Mouse (Mus musculus): ENCODE results near the gene Mad2l1bp. TPM values are rescaled to one million over a fixed set of nuclear protein-coding genes. Genes with fewer than 3 reads are reported as not detected.

Mad2l1bp gene
- polyA plus RNA-seq, 1 experiment from 2014 or later = 30.9 TPM

- H3K9ac ChIP-seq = no peak overlapping the region
- H3K36me3 ChIP-seq (ENCODE audit: poor library complexity, severe bottlenecking) = peaks cover 69% of the 10 kb centered on the region
- no peak overlapping the region for H3K4me3 ChIP-seq
- WGBS = 91% methylated on average over 10 of the region's 10 CpGs
- H3K27ac ChIP-seq = no peak overlapping the region
- H3K27me3 ChIP-seq = no peaks in the 10 kb centered on the region
- no peak for ATAC-seq
- H3K4me2 ChIP-seq = no peak overlapping the region
- H3K4me1 ChIP-seq = no peaks in the 10 kb centered on the region
- H3K9me3 ChIP-seq (replicated peaks) = no peaks in the 10 kb centered on the region
Observed at GRCm38 (mm10) chr17:46119641-46120040, 33.7 kb downstream of the Mad2l1bp start.

- no peak for ATAC-seq
- H3K4me3 ChIP-seq = no peak overlapping the region
- no peak overlapping the region for H3K4me2 ChIP-seq
- no peak overlapping the region for H3K9ac ChIP-seq
- 74% methylated on average over 4 of the region's 4 CpGs for WGBS
- no peaks in the 10 kb centered on the region for H3K9me3 ChIP-seq (replicated peaks)
- H3K4me1 ChIP-seq = no peaks in the 10 kb centered on the region
- peaks cover 60% of the 10 kb centered on the region for H3K36me3 ChIP-seq (ENCODE audit: poor library complexity, severe bottlenecking)
- no peak overlapping the region for H3K27ac ChIP-seq
- H3K27me3 ChIP-seq = no peaks in the 10 kb centered on the region
Observed at GRCm38 (mm10) chr17:46118423-46118850, 34.9 kb downstream of the Mad2l1bp start.

DNA sequence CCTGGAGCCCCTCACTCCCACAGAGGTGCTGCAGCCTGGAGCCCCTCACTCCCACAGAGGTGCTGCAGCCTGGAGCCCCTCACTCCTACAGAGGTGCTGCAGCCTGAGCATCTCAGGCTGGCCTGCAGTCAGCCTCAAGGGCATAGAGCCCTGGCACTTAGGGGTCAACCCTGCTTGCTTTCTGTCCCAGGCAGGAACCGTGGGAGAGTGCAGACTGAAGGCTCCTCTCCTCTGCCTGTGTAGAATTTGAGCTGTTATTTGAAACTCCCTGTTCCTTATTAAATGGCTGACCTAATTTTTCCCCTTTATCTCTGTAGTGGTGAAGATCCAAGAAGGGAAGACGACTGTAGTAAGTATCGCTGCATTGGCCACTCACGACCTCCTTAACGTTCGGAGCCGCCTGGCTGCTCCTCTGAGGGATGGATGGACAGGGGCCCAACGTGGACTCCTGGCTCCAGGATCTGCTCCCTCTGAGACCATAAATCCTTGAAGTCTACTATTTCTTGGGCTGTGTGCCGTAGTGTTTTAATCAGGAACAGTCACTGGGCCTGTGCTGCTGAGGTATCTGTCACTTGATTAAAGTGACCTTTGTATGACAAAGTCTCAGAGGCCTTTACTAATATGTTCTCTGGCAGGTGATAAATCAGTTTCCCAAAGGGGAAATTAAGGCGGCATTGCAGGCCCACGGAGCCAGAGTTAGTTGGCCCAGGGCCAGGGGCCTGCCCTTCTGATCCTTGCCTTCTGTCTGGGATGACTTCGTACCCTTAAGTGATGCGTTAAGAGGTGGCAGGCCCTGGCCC lies 35.5 kb downstream of the Mad2l1bp start:
- Histone ChIP-seq H3K4me1 (no peaks in the 10 kb centered on the region), H3K9me3 (replicated peaks) (no peaks in the 10 kb centered on the region), H3K4me3 (no peak overlapping the region), H3K4me2 (no peak overlapping the region), H3K27me3 (no peaks in the 10 kb centered on the region), H3K27ac (no peak overlapping the region), H3K36me3 (ENCODE audit: poor library complexity, severe bottlenecking) (peaks cover 56% of the 10 kb centered on the region), H3K9ac (no peak overlapping the region)
- WGBS = 92% methylated on average over 13 of the region's 13 CpGs
- ATAC-seq = no peak

DNA sequence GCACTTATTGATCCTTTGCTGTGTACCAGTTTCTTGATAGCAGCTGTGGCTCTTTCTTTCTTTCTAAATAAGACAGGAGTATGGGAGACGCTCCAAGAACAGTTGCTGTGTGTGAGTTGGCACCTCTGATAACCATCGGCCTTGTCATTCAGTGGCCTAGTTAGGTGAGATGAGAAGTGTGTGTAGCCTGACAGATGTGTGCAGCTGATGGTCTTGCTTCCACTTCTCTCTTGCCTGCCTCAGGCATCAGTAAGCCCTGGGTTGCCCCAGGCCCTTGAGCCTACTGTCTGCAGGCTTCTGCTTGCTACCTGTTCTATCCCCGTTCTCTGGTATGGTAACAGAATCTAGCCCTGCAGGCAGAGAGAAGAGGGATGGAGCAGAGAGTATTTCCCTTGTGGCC lies 36.5 kb downstream of the Mad2l1bp start:
- H3K27me3 ChIP-seq = no peaks in the 10 kb centered on the region
- H3K9ac ChIP-seq = no peak overlapping the region
- no peaks in the 10 kb centered on the region for H3K9me3 ChIP-seq (replicated peaks)
- no peak overlapping the region for H3K27ac ChIP-seq
- no peak for ATAC-seq
- H3K36me3 ChIP-seq (ENCODE audit: poor library complexity, severe bottlenecking) = peaks cover 47% of the 10 kb centered on the region
- WGBS = 93% methylated on average over 3 of the region's 3 CpGs
- H3K4me1 ChIP-seq = peaks cover 5% of the 10 kb centered on the region; the same call in 1 of the 2 replicates
- no peak overlapping the region for H3K4me2 ChIP-seq
- H3K4me3 ChIP-seq = no peak overlapping the region

DNA sequence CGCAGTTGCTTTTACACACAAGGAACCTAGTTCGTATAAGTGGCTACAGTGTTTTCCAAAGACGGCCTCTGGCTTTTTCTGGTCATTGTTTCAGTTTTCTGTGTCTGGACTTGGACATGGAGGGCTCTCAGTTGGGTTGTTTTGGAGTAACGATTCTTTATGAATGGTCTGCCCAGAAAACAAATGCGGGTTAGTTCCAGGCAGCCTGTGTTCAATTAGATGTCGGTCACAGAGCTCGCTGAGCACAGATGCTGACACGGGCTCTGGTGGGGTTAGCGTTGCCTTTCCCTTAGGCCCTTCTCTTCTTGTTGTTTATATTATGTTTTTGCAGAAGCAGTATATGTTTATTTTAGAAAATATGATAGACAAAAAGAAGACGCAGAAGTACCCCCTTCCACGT lies 37.2 kb downstream of the Mad2l1bp start:
- Histone ChIP-seq H3K4me3 (no peak overlapping the region), H3K36me3 (ENCODE audit: poor library complexity, severe bottlenecking) (peaks cover 43% of the 10 kb centered on the region), H3K4me2 (no peak overlapping the region), H3K9me3 (replicated peaks) (no peaks in the 10 kb centered on the region), H3K9ac (no peak overlapping the region), H3K4me1 (peaks cover 11% of the 10 kb centered on the region), H3K27ac (no peak overlapping the region), H3K27me3 (no peaks in the 10 kb centered on the region)
- WGBS = 84% methylated on average over 11 of the region's 11 CpGs
- ATAC-seq = no peak

DNA sequence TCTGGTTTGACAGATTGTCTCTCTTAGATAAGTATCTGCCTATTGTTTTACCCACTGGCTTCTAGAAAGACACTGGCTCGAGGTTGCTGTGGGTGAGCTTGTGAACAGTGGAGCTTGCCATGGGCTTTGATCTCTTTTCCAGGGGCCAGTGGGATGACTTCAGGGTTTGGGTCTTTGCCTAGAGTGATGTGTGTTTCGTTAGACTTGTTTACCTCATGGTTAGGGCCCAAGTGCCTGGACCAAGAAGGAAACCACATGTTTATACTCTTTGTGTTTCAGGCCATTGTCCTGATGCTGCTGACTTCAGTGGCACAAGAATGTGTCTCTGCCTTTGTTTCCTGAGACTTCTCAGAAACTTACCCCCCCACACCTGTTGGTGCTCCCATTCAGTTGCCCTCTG lies 37.9 kb downstream of the Mad2l1bp start:
- Histone ChIP-seq H3K9me3 (replicated peaks) (no peaks in the 10 kb centered on the region), H3K4me2 (no peak overlapping the region), H3K4me1 (peaks cover 11% of the 10 kb centered on the region), H3K4me3 (no peak overlapping the region), H3K9ac (no peak overlapping the region), H3K27ac (no peak overlapping the region), H3K27me3 (no peaks in the 10 kb centered on the region), H3K36me3 (ENCODE audit: poor library complexity, severe bottlenecking) (peaks cover 42% of the 10 kb centered on the region)
- 71% methylated on average over 2 of the region's 2 CpGs for WGBS
- no peak for ATAC-seq

- Histone ChIP-seq H3K9ac (peak within 1 kb of the TSS; percentile 67), H3K4me1 (peaks cover 11% of the 10 kb centered on the region), H3K4me2 (peak within 1 kb of the TSS; percentile 77), H3K36me3 (ENCODE audit: poor library complexity, severe bottlenecking) (peaks cover 5% of the 10 kb centered on the region), H3K27me3 (peaks cover 20% of the 10 kb centered on the region), H3K9me3 (replicated peaks) (no peaks in the 10 kb centered on the region), H3K4me3 (peak within 1 kb of the TSS; percentile 63), H3K27ac (peak within 1 kb of the TSS; percentile 71)
- ATAC-seq = peak; percentile 99
- WGBS = 6% methylated on average over 38 of the region's 38 CpGs
Observed at GRCm38 (mm10) chr17:46110402-46111289, 42.7 kb downstream of the Mad2l1bp start, which contains the start of gene Mrps18a. Mrps18a (plus strand) TSS chr17:46110986.

- no peaks in the 10 kb centered on the region for H3K9me3 ChIP-seq (replicated peaks)
- no peak overlapping the region for H3K4me3 ChIP-seq
- no peak for ATAC-seq
- peaks cover 20% of the 10 kb centered on the region for H3K27me3 ChIP-seq
- no peak overlapping the region for H3K27ac ChIP-seq
- 82% methylated on average over 4 of the region's 4 CpGs for WGBS
- H3K4me2 ChIP-seq = no peak overlapping the region
- H3K36me3 ChIP-seq (ENCODE audit: poor library complexity, severe bottlenecking) = peaks cover 1% of the 10 kb centered on the region; the same call in 1 of the 2 replicates
- H3K9ac ChIP-seq = no peak overlapping the region
- peaks cover 11% of the 10 kb centered on the region for H3K4me1 ChIP-seq
Observed at GRCm38 (mm10) chr17:46108286-46108685, 45.1 kb downstream of the Mad2l1bp start.

DNA sequence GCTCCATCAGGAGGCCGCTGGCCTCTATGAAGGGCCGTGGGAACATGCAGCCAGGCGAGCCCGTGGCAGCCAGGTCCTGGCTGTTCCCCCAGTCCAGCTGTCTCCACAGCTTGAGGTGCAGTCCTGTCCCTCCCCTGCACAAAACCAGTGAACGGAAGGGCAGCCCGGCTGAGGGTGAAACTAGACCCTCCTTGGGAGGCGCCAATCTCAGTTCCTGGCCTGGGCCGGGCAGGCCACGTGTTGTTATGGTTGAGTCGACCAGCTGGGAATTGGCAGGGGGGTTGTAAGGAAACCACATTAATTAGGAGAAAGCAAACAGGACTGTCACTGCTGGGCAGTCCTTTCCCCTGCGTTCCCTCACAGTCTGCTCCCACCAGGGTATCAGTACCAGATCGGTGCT lies 48.9 kb downstream of the Mad2l1bp start:
- WGBS = 58% methylated on average over 12 of the region's 12 CpGs
- H3K27me3 ChIP-seq = peaks cover 16% of the 10 kb centered on the region
- no peak overlapping the region for H3K4me3 ChIP-seq
- H3K4me1 ChIP-seq = no peaks in the 10 kb centered on the region
- H3K9me3 ChIP-seq (replicated peaks) = no peaks in the 10 kb centered on the region
- no peak for ATAC-seq
- no peak overlapping the region for H3K9ac ChIP-seq
- no peak overlapping the region for H3K4me2 ChIP-seq
- no peaks in the 10 kb centered on the region for H3K36me3 ChIP-seq (ENCODE audit: poor library complexity, severe bottlenecking)
- H3K27ac ChIP-seq = no peak overlapping the region

- Histone ChIP-seq H3K4me3 (no peak overlapping the region), H3K4me2 (no peak overlapping the region), H3K9ac (no peak overlapping the region), H3K27me3 (peaks cover 5% of the 10 kb centered on the region; the same call in 1 of the 2 replicates), H3K27ac (no peak overlapping the region), H3K4me1 (no peaks in the 10 kb centered on the region), H3K9me3 (replicated peaks) (no peaks in the 10 kb centered on the region), H3K36me3 (ENCODE audit: poor library complexity, severe bottlenecking) (no peaks in the 10 kb centered on the region)
- no peak for ATAC-seq
- WGBS = 40% methylated on average over 8 of the region's 8 CpGs
Observed at GRCm38 (mm10) chr17:46102608-46103159, 50.7 kb downstream of the Mad2l1bp start.

DNA sequence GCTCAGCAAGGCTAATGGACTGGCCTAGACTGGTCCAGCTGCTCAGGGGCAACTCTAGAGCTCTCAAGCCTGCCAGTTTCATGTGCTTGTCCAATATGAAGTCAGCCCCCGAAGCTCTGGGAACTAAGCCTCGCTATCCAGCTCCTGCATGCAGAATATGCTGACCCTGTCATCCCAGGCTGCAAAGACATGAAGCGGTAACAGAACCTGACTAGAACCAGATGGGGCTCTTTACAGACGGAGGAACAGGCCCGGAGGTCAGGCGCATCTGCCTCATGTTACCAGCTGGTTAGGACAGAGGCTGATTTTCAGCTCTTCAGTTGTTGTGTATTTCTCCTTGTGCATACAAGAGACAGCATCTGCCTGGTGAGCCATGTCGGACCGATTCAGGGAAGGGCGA lies 51.4 kb downstream of the Mad2l1bp start:
- H3K27me3 ChIP-seq = no peaks in the 10 kb centered on the region
- H3K9ac ChIP-seq = no peak overlapping the region
- no peak for ATAC-seq
- 91% methylated on average over 9 of the region's 9 CpGs for WGBS
- no peak overlapping the region for H3K4me2 ChIP-seq
- H3K36me3 ChIP-seq (ENCODE audit: poor library complexity, severe bottlenecking) = no peaks in the 10 kb centered on the region
- H3K4me3 ChIP-seq = no peak overlapping the region
- H3K27ac ChIP-seq = no peak overlapping the region
- no peaks in the 10 kb centered on the region for H3K4me1 ChIP-seq
- H3K9me3 ChIP-seq (replicated peaks) = no peaks in the 10 kb centered on the region

- H3K36me3 ChIP-seq (ENCODE audit: poor library complexity, severe bottlenecking) = no peaks in the 10 kb centered on the region
- no peaks in the 10 kb centered on the region for H3K9me3 ChIP-seq (replicated peaks)
- ATAC-seq = no peak
- peaks cover 3% of the 10 kb centered on the region; the same call in 1 of the 2 replicates for H3K27me3 ChIP-seq
- WGBS = 59% methylated on average over 8 of the region's 8 CpGs
- H3K4me2 ChIP-seq = no peak overlapping the region
- H3K27ac ChIP-seq = no peak overlapping the region
- H3K4me3 ChIP-seq = no peak overlapping the region
- no peak overlapping the region for H3K9ac ChIP-seq
- no peaks in the 10 kb centered on the region for H3K4me1 ChIP-seq
Observed at GRCm38 (mm10) chr17:46098525-46098924, 54.8 kb downstream of the Mad2l1bp start.
